Mouse (Mus musculus) spleen, adult 2 months (tissue): ENCODE measurements at regions not wholly inside any gene's neighbourhood (a gene's known extent, or its start where the extent isn't known, plus 50 kb on each side); places are given as distances from the start of the nearest gene placed in this dataset.
A peak's percentile ranks its signal among the peaks of the same experiment; 100 is the strongest.

ENCODE experiments used
- DNase-seq, 2 experiments: peaks; one replicate each; pipeline versions ENCODE4 v3.0.0 to v3.0.0-alpha.2; 2012 to 2021; ENCODE audit warnings: low spot score in 2 of 2, low read depth in 1 of 2
- H3K27ac ChIP-seq: fragments of 200-500 bp; 2 replicates; pipeline ENCODE4 v1.5.1; 2012; ENCODE audit warnings: low read length, inconsistent platforms; ENCODE audit not compliant: insufficient read depth
- H3K27me3 ChIP-seq: fragments of 200-500 bp; 2 replicates; pipeline ENCODE4 v1.6.1; 2012; ENCODE audit warnings: mild to moderate bottlenecking, moderate library complexity, low read length, inconsistent platforms; ENCODE audit not compliant: control insufficient read depth, insufficient read depth
- H3K36me3 ChIP-seq: fragments of 200-500 bp; 2 replicates; pipeline ENCODE4 v1.6.1; 2012; ENCODE audit warnings: mild to moderate bottlenecking, low read length, inconsistent platforms; ENCODE audit not compliant: control insufficient read depth, insufficient read depth
- H3K4me1 ChIP-seq: fragments of 200-500 bp; 2 replicates; pipeline ENCODE4 v1.6.1; 2011; ENCODE audit warnings: inconsistent platforms; ENCODE audit not compliant: control insufficient read depth, insufficient read depth, insufficient read length
- H3K4me3 ChIP-seq: fragments of 200-500 bp; 2 replicates; pipeline ENCODE4 v1.5.1; 2011; ENCODE audit warnings: mild to moderate bottlenecking, inconsistent platforms; ENCODE audit not compliant: insufficient read depth, insufficient read length; ENCODE audit errors: extremely low read depth
- CTCF ChIP-seq: fragments of 200-500 bp; IDR thresholded peaks from 2 replicates; pipeline ENCODE4 v1.5.1; 2011; ENCODE audit warnings: mild to moderate bottlenecking, inconsistent platforms; ENCODE audit not compliant: insufficient read depth, insufficient read length, insufficient replicate concordance; ENCODE audit errors: extremely low read depth
- POLR2A ChIP-seq: fragments of 200-500 bp; IDR thresholded peaks from 2 replicates; pipeline ENCODE4 v1.6.1; 2011; ENCODE audit warnings: low read depth, low read length, inconsistent platforms
- WGBS: fragments of 180-500 bp; shearing (Covaris S2); methylation state at CpG from one replicate; pipeline ENCODE4 v1.1.7; 2018; 5-methylcytosine and 5-hydroxymethylcytosine counted together

GRCm38 (mm10) chr2:128473997-128474396 is 117.0 kb upstream of the Spdye4c start:
- no peak for TF ChIP-seq CTCF
- no peak for TF ChIP-seq POLR2A
- Histone ChIP-seq H3K36me3 (no peaks in the 10 kb centered on the region), H3K4me1 (peaks cover 3% of the 10 kb centered on the region; the same call in 1 of the 2 replicates), H3K27ac (no peak overlapping the region), H3K27me3 (no peaks in the 10 kb centered on the region), H3K4me3 (no peak overlapping the region)
- WGBS: 90% methylated on average over 7 of the region's 7 CpGs
- no peak for DNase-seq

DNA sequence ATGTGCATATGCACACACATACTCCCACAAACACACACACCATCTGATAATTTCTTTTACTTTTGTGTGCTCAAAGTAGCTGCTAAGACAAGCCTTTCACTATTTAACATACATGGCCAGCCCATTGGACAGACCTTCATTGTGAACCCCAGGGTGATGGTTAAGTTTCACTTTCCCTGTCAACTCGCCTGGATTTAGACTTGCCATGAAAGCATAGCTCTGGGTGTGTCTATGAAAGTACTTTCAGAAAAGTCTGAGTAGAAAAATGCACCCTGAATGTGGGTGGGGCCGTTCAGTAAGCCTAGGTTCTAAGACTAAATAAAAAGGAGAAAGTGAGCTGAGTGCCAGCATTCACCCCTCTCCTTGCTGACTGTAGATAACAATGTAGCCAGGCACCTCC is 113.8 kb upstream of the Spdye4c start:
- Histone ChIP-seq H3K27ac (no peak overlapping the region), H3K27me3 (no peaks in the 10 kb centered on the region), H3K4me3 (no peak overlapping the region), H3K36me3 (no peaks in the 10 kb centered on the region), H3K4me1 (no peaks in the 10 kb centered on the region)
- WGBS: 61% methylated on average over 2 of the region's 2 CpGs
- no peak for DNase-seq
- TF ChIP-seq CTCF (no peak), POLR2A (no peak)

DNA sequence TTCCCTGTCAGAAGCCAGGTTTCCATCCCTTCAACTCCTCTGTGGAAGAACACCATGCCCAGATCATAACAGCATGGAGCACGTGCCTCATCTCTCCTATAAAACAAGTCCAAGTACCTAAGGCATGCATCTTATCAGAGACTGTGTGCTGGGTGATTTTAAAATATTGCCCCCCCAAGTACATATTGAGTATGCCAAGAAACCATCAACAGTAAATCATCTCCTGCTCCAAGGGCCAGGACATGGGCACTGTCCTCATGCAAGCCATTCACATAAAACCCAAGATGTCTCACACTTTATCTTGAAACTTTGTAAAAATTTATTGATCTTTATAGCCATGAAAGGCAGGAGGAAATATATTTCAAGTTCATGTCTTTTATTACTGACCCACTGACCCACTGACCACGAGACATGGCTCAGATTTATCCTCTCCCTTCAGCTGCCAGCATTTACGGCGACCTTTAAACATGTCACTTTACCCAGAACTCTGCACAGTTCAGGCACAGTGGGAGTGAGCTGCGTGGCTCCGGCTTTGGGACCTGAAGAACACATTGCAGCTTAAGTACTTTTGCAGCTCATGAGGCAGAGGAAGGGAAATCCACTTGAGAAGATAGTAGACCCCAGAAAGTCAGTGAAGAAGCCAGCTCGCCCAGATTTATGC is 99.7 kb upstream of the Spdye4c start:
- WGBS: 86% methylated on average over 7 of the region's 7 CpGs
- no peak for DNase-seq
- TF ChIP-seq CTCF (no peak), POLR2A (no peak)
- no peaks in the 10 kb centered on the region for H3K27me3 ChIP-seq
- H3K4me1 ChIP-seq: no peaks in the 10 kb centered on the region
- no peak overlapping the region for H3K27ac ChIP-seq
- no peaks in the 10 kb centered on the region for H3K36me3 ChIP-seq
- no peak overlapping the region for H3K4me3 ChIP-seq

DNA sequence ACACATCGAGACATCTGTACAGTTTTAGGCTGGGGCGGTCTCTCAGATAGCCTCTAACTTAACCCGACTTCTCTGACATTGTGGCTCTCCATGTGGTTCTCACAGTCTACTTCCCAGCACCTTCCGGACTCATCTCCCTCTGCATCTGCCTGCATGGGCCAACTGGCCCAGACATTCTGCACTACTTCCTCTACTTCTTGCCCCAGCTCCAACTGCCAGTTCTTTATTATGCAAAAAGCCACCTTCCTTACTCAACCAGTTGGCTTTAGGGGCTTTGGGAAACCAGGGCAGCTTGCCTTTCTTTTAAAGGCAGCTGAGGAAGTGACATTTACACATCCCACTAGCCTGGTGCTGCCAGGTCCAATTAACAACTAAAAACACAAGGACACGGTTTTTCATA is 97.1 kb upstream of the Spdye4c start:
- Histone ChIP-seq H3K4me3 (no peak overlapping the region), H3K27me3 (no peaks in the 10 kb centered on the region), H3K36me3 (no peaks in the 10 kb centered on the region), H3K4me1 (no peaks in the 10 kb centered on the region), H3K27ac (no peak overlapping the region)
- DNase-seq: no peak
- TF ChIP-seq CTCF (no peak), POLR2A (no peak)
- WGBS: 61% methylated on average over 5 of the region's 5 CpGs

GRCm38 (mm10) chr2:128497891-128498290 is 93.1 kb upstream of the Spdye4c start:
- TF ChIP-seq CTCF: no peak
- TF ChIP-seq POLR2A: no peak
- H3K4me1 ChIP-seq: no peaks in the 10 kb centered on the region
- WGBS: 88% methylated on average over 3 of the region's 3 CpGs

GRCm38 (mm10) chr2:128498611-128499010 is 92.4 kb upstream of the Spdye4c start:
- Histone ChIP-seq H3K27ac (no peak overlapping the region), H3K36me3 (no peaks in the 10 kb centered on the region), H3K4me1 (no peaks in the 10 kb centered on the region; the same call in 1 of the 2 replicates), H3K27me3 (no peaks in the 10 kb centered on the region), H3K4me3 (no peak overlapping the region)
- DNase-seq: no peak
- 74% methylated on average over 5 of the region's 5 CpGs for WGBS
- no peak for TF ChIP-seq POLR2A
- TF ChIP-seq CTCF: no peak

More at GRCm38 (mm10) chr2:128497891-128498290, 93.1 kb upstream of the Spdye4c start:
- DNase-seq: no peak
- no peak overlapping the region for H3K4me3 ChIP-seq
- no peaks in the 10 kb centered on the region for H3K27me3 ChIP-seq
- H3K36me3 ChIP-seq: no peaks in the 10 kb centered on the region
- no peak overlapping the region for H3K27ac ChIP-seq

DNA sequence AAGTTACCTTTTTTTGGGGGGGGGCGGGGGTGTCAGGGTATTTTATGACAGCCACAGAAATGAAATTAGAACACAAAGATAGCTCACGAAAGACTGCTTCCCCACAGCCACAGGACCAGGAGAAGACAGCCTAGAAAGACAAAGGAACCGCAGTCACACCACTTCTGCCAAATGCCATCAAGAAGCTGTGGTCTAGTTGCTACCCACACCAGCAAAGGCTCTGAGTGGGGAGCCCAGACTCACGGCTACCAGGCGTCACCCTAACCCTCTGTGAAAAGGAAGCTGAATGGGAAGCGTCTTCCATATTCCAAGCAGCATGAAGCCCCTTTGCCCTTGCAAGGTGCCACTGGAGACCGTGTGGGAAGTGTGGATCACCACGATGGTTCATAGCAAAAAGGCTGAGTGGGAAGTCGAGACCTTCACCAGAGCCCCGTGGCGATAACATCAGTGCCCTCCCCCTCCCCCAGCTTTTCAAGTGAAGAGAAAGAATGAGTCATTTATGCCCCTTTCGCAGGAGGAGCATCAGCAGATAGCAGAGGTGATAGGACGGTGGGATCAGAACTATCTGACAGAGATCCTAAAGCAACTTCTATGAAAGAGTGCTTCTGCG is 91.3 kb upstream of the Spdye4c start:
- WGBS: 63% methylated on average over 14 of the region's 14 CpGs

More for the DNA sequence above, 91.3 kb upstream of the Spdye4c start:
- peak in 1 of 2 experiments; percentile 2 for DNase-seq
- H3K36me3 ChIP-seq: no peaks in the 10 kb centered on the region
- no peaks in the 10 kb centered on the region; the same call in 1 of the 2 replicates for H3K4me1 ChIP-seq
- no peak overlapping the region for H3K27ac ChIP-seq
- TF ChIP-seq CTCF (no peak), POLR2A (no peak)
- H3K4me3 ChIP-seq: no peak overlapping the region
- H3K27me3 ChIP-seq: no peaks in the 10 kb centered on the region
